Mouse (Mus musculus) MEL (cell line): ENCODE results near the gene Slc22a20.

ENCODE experiments used
- CHD1 ChIP-seq: IDR thresholded peaks from 2 replicates; pipeline ENCODE4 v1.6.1; 2012; ENCODE audit warnings: low read depth, mild to moderate bottlenecking, inconsistent platforms, low read length, improper control_type of control experiment
- MAX ChIP-seq: IDR thresholded peaks from 2 replicates; pipeline ENCODE4 v1.6.1; 2011; ENCODE audit warnings: low read length, improper control_type of control experiment
- USF2 ChIP-seq, 2 experiments: IDR thresholded peaks; 2 replicates each; pipeline ENCODE4 v1.6.1; 2011 to 2012; ENCODE audit warnings: improper control_type of control experiment in 2 of 2, low read length in 2 of 2, borderline replicate concordance in 1 of 2, inconsistent platforms in 1 of 2, low read depth in 1 of 2, mild to moderate bottlenecking in 1 of 2; ENCODE audit not compliant: insufficient read depth in 1 of 2

DNA sequence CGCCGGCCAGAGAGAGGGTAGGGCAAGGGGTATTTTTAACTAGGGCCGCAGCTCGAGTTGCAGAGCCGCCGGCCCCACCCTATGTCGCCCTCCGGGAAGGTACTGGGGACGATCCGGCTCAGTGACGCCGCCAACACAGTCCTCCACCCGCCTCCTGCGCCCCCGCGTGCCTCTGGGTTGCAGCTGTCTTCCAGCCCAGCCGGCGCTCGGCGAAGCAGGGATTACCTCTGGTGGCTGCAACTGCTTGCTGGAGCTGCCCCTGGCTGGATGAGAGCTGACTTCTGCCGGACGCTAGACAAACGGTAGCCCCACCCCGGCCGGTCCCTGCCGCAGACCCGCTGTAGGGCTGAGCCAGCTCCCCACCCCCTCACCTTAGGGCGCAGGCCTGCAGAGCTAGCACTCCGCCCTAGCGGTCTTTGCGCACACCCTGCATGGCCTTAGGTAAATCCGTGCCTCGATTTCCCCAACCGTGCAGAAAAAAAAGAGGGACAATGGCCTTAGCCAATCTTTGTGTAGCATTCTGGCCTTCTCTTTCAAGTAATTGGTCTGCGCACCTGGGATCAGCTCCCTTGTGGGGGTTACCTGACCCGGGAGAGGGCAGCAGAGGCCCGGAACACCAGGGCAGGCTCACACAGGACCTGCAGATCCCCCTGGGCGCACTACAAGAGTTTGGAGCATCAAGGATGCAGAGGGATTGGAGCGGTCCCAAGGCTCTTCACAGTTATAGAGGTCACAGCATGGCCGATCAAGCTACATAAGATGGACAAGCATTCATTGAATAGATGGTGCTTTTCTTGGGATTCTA lies 29.8 kb upstream of the Slc22a20 start, which contains the start of gene Capn1:
- TF ChIP-seq CHD1: no peak
- TF ChIP-seq MAX: no peak
- TF ChIP-seq USF2 (IDR thresholded peaks at IDR 0.05; ENCODE audit: borderline replicate concordance in 1 of 2, insufficient read depth in 1 of 2, low read depth in 1 of 2, low read length in 2 of 2): no peak
